33 mouse cellular contexts compared by ENCODE assay signal in genomic region chr6:66893950-66894349, GRCm38 (mm10).
"Had no signal": no experiment of that assay in that cellular context is flagged by ENCODE, and none has a peak within 500 bp of the region (broad histone marks: within the 10 kb centered on the region; RNA-seq: fewer than 3 reads in every experiment).

No protein-coding gene starts in this region.

- H3K27me3 ChIP-seq: heart, embryonic 12.5 days; heart, embryonic 13.5 days; heart, embryonic 15.5 days; hindbrain, embryonic 12.5 days; hindbrain, embryonic 15.5 days; intestine, embryonic 15.5 days; kidney, embryonic 15.5 days had no signal

- H3K9ac ChIP-seq: heart, embryonic 12.5 days; heart, embryonic 13.5 days; heart, embryonic 15.5 days; hindbrain, embryonic 12.5 days; hindbrain, embryonic 13.5 days; hindbrain, embryonic 14.5 days; hindbrain, embryonic 15.5 days; intestine, embryonic 15.5 days; kidney, embryonic 15.5 days had no signal

- H3K4me1 ChIP-seq: intestine, embryonic 15.5 days had no signal

- DNase-seq: heart, postnatal 10 days; heart, postnatal 14 days; heart, postnatal 4 days; kidney, adult 11 months; kidney, adult 18-20 months; kidney, adult 2 months; kidney, adult 8-10 months; kidney, adult 9 months; kidney, postnatal 10 days; kidney, postnatal 14 days; kidney, postnatal 25 days; kidney, postnatal 36 days; kidney, postnatal 4 days; layer of hippocampus, adult 9-11 months; layer of hippocampus, postnatal 36 days had no signal

- H3K4me2 ChIP-seq: heart, embryonic 12.5 days; heart, embryonic 13.5 days; heart, embryonic 15.5 days; hindbrain, embryonic 12.5 days; hindbrain, embryonic 13.5 days; hindbrain, embryonic 14.5 days; hindbrain, embryonic 15.5 days; intestine, embryonic 15.5 days; kidney, embryonic 15.5 days had no signal

- ATAC-seq: hindbrain, embryonic 16.5 days; hindbrain, postnatal 0 days; inflammation-experienced regulatory T-cells, adult 6 months; intestine, embryonic 15.5 days; intestine, embryonic 16.5 days; intestine, postnatal 0 days had no signal

- H3K4me3 ChIP-seq: heart, embryonic 12.5 days; heart, embryonic 13.5 days; heart, embryonic 15.5 days; hindbrain, embryonic 10.5 days; hindbrain, embryonic 12.5 days; hindbrain, embryonic 13.5 days; hindbrain, embryonic 15.5 days; intestine, embryonic 15.5 days; kidney, embryonic 15.5 days; layer of hippocampus, adult 2 months; left cerebral cortex, adult 2 months had no signal

- H3K9me3 ChIP-seq: heart, embryonic 12.5 days; heart, embryonic 13.5 days; heart, embryonic 15.5 days; hindbrain, embryonic 10.5 days; hindbrain, embryonic 12.5 days; hindbrain, embryonic 13.5 days; hindbrain, embryonic 15.5 days; intestine, embryonic 15.5 days; kidney, embryonic 15.5 days had no signal

- H3K36me3 ChIP-seq: heart, embryonic 12.5 days; heart, embryonic 13.5 days; heart, embryonic 15.5 days; hindbrain, embryonic 10.5 days; hindbrain, embryonic 12.5 days; hindbrain, embryonic 13.5 days; hindbrain, embryonic 15.5 days; intestine, embryonic 15.5 days; kidney, embryonic 15.5 days had no signal

- H3K27ac ChIP-seq: heart, embryonic 13.5 days; heart, embryonic 15.5 days; hindbrain, embryonic 10.5 days; hindbrain, embryonic 12.5 days; hindbrain, embryonic 13.5 days; hindbrain, embryonic 14.5 days; hindbrain, embryonic 15.5 days; hindbrain, postnatal 0 days; intestine, embryonic 15.5 days; kidney, embryonic 15.5 days; kidney, postnatal 0 days; layer of hippocampus, adult 2 months; left cerebral cortex, adult 2 months had no signal
